8 mouse cellular contexts compared by ENCODE assay signal in the genomic region with DNA sequence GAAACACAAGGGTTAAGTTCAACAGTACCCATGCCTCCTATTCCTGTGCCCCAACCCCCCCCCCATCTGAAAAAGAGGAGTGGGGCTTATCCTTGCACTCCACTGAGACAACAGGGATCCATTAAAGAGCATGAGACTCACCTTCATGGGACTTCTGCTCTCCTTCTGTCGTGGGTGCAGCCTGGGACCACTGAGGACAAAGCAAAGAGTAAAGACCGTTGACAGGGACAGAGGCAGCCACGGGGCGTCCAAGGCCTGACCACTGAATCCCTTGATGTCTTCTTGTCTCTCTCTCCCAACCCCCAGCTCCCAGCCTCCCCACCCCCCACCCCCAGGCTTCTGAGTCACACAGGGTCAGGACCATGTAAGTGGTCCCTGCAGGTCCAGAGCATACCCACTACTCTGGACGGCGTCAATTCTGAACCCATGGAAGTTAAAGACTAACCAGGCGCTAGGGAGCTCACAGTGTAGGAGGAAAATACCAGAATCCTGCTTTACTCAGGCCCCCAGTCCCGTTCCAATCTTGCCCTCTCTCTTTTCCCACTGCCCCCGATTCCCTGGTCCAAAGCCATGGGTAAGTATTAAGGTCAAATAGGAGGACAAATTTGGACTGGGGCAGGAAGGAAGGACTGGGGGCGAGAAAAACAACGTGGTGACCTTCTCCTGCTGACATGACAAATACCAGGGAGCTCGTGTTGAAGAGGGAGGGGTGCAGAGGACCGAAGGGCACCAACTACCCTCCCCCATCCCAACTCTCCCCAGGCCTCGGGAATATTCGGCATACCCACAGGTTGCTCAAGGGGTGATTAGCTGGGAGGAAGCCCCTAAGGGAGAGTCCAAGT. TPM values are rescaled to one million over a fixed set of nuclear protein-coding genes. Genes with fewer than 3 reads are reported as not detected.
DNase-seq lines count a peak whose midpoint lies in the region; ATAC-seq lines count a peak whose summit lies in the region.

No protein-coding gene starts in this region.

- H3K4me2 ChIP-seq in lung, embryonic 16.5 days (ENCODE audit: low read depth, low read length): peak overlapping the region; percentile 71
- peak overlapping the region; percentile 90 for H3K4me2 ChIP-seq in forebrain, embryonic 14.5 days (ENCODE audit: low read length)
- peak overlapping the region; percentile 92 for H3K4me2 ChIP-seq in midbrain, embryonic 15.5 days

- peaks cover 23% of the 10 kb centered on the region for H3K36me3 ChIP-seq in lung, embryonic 16.5 days (ENCODE audit: control insufficient read depth, insufficient read depth, low read length)
- H3K36me3 ChIP-seq in forebrain, embryonic 14.5 days (ENCODE audit: control insufficient read depth, insufficient read depth, low read length): peaks cover 26% of the 10 kb centered on the region
- H3K36me3 ChIP-seq in midbrain, embryonic 15.5 days (replicated peaks): no peaks in the 10 kb centered on the region; the same call in 1 of the 2 replicates

- ATAC-seq in lung, embryonic 16.5 days (ENCODE audit: low read depth): no peak
- ATAC-seq in forebrain, embryonic 14.5 days: no peak
- no peak for ATAC-seq in midbrain, embryonic 15.5 days (replicated peaks)
- ATAC-seq in CD4-positive, CD25-positive, alpha-beta regulatory T cell, adult 4 months: no peak
- ATAC-seq in megakaryocyte progenitor cell, adult 5-6 weeks (replicated peaks; ENCODE audit: poor library complexity): no peak

- peaks cover 44% of the 10 kb centered on the region for H3K4me1 ChIP-seq in lung, embryonic 16.5 days (replicated peaks; ENCODE audit: control insufficient read depth, insufficient read depth, low read length)
- peaks cover 29% of the 10 kb centered on the region for H3K4me1 ChIP-seq in forebrain, embryonic 14.5 days (ENCODE audit: control insufficient read depth, insufficient read depth, low read length)
- peaks cover 49% of the 10 kb centered on the region for H3K4me1 ChIP-seq in midbrain, embryonic 15.5 days

- WGBS in lung, embryonic 16.5 days: 9% methylated on average over 15 of the region's 15 CpGs
- WGBS in forebrain, embryonic 14.5 days: 32% methylated on average over 15 of the region's 15 CpGs
- 26% methylated on average over 15 of the region's 15 CpGs for WGBS in midbrain, embryonic 15.5 days

- peak overlapping the region; percentile 97 for H3K9ac ChIP-seq in lung, embryonic 16.5 days (ENCODE audit: low read length)
- peak overlapping the region; percentile 91; the same call in 1 of the 2 replicates for H3K9ac ChIP-seq in forebrain, embryonic 14.5 days (ENCODE audit: low read length)
- H3K9ac ChIP-seq in midbrain, embryonic 15.5 days: peak overlapping the region; percentile 73; the same call in 1 of the 2 replicates

- no peaks in the 10 kb centered on the region for H3K27me3 ChIP-seq in lung, embryonic 16.5 days (ENCODE audit: control insufficient read depth, insufficient read depth, low read depth, low read length)
- no peaks in the 10 kb centered on the region for H3K27me3 ChIP-seq in forebrain, embryonic 14.5 days (replicated peaks; ENCODE audit: control insufficient read depth, insufficient read depth, low read length)
- no peaks in the 10 kb centered on the region for H3K27me3 ChIP-seq in midbrain, embryonic 15.5 days (replicated peaks)

- DNase-seq in lung, postnatal 36 days: no peak
- DNase-seq in forebrain, embryonic 14.5 days (ENCODE audit: low spot score): no peak
- DNase-seq in kidney, adult 9 months: peak; percentile 90
- DNase-seq in MN1 (ENCODE audit: low spot score): no peak

- peak overlapping the region; percentile 95 for H3K27ac ChIP-seq in lung, embryonic 16.5 days (ENCODE audit: low read length)
- H3K27ac ChIP-seq in forebrain, embryonic 14.5 days (ENCODE audit: low read depth, low read length): peak overlapping the region; percentile 84; the same call in 1 of the 2 replicates
- 0 out of 2 replicates have a peak overlapping the region, but pooled peaks have one; percentile 84 for H3K27ac ChIP-seq in midbrain, embryonic 15.5 days

- H3K9me3 ChIP-seq in lung, embryonic 16.5 days (ENCODE audit: control insufficient read depth, low read length): no peaks in the 10 kb centered on the region
- H3K9me3 ChIP-seq in forebrain, embryonic 14.5 days (replicated peaks; ENCODE audit: control insufficient read depth, low read length): no peaks in the 10 kb centered on the region
- H3K9me3 ChIP-seq in midbrain, embryonic 15.5 days: no peaks in the 10 kb centered on the region

- H3K4me3 ChIP-seq in lung, embryonic 16.5 days (ENCODE audit: low read length): peak overlapping the region; percentile 89
- peak overlapping the region; percentile 89; the same call in 1 of the 2 replicates for H3K4me3 ChIP-seq in forebrain, embryonic 14.5 days (ENCODE audit: low read depth, low read length)
- H3K4me3 ChIP-seq in midbrain, embryonic 15.5 days: peak overlapping the region; percentile 71

RNA-seq across cellular contexts. Expression of a gene that starts 3.7 kb away (rescaled TPM):
- 4.5 and 5.7 TPM in 2 replicates for polyA plus RNA-seq in lung, embryonic 16.5 days (2015; fragmentation: Nextera tagmentation; extraction: Ambion mirVana)
- 2.3 and 2.6 TPM in 2 replicates for polyA plus RNA-seq in forebrain, embryonic 14.5 days (2014; fragmentation: Nextera tagmentation; extraction: Ambion mirVana)
- 4.0 and 5.4 TPM in 2 replicates for polyA plus RNA-seq in midbrain, embryonic 15.5 days (2015; fragmentation: Nextera tagmentation; extraction: Ambion mirVana)
- polyA plus RNA-seq in CD4-positive, CD25-positive, alpha-beta regulatory T cell, adult 4 months (2017; shearing (Covaris generic)): not detected
- 32.8 and 38.3 TPM in 2 replicates for total RNA-seq in megakaryocyte progenitor cell, adult 5-6 weeks (2015)
- total RNA-seq in megakaryocyte progenitor cell, adult 5-6 weeks (2017): 47.8 and 54.2 TPM in 2 replicates
